Mouse (Mus musculus): ENCODE measurements around the gene Ucn2. TPM values are rescaled to one million over a fixed set of nuclear protein-coding genes. Genes with fewer than 3 reads are reported as not detected.

Ucn2 gene
- polyA plus RNA-seq, 1 experiment from 2014 or later, result not detected

GRCm38 (mm10) chr9:108970623-108971022 lies 15.2 kb upstream of the Ucn2 start:
- no peak for ATAC-seq (ENCODE audit: low read depth)
- Histone ChIP-seq H3K27ac (replicated peaks) (no peak overlapping the region), H3K4me1 (replicated peaks) (no peaks in the 10 kb centered on the region), H3K9me3 (no peaks in the 10 kb centered on the region), H3K9ac (no peak overlapping the region), H3K4me2 (no peak overlapping the region), H3K36me3 (no peaks in the 10 kb centered on the region), H3K27me3 (no peaks in the 10 kb centered on the region), H3K4me3 (no peak overlapping the region)
- 87% methylated on average over 8 of the region's 8 CpGs for WGBS

- H3K4me3 ChIP-seq, result no peak overlapping the region
- no peaks in the 10 kb centered on the region for H3K9me3 ChIP-seq
- H3K27ac ChIP-seq (replicated peaks), result no peak overlapping the region
- no peaks in the 10 kb centered on the region for H3K27me3 ChIP-seq
- no peak overlapping the region for H3K4me2 ChIP-seq
- 81% methylated on average over 9 of the region's 9 CpGs for WGBS
- no peaks in the 10 kb centered on the region for H3K4me1 ChIP-seq (replicated peaks)
- H3K36me3 ChIP-seq, result no peaks in the 10 kb centered on the region
- no peak for ATAC-seq (ENCODE audit: low read depth)
- no peak overlapping the region for H3K9ac ChIP-seq
Observed at GRCm38 (mm10) chr9:108976483-108976882, 9.3 kb upstream of the Ucn2 start.

- no peaks in the 10 kb centered on the region for H3K27me3 ChIP-seq
- no peak overlapping the region for H3K9ac ChIP-seq
- no peaks in the 10 kb centered on the region for H3K36me3 ChIP-seq
- no peaks in the 10 kb centered on the region for H3K9me3 ChIP-seq
- no peak overlapping the region for H3K4me3 ChIP-seq
- H3K27ac ChIP-seq (replicated peaks), result no peak overlapping the region
- ATAC-seq (ENCODE audit: low read depth), result no peak
- no peaks in the 10 kb centered on the region for H3K4me1 ChIP-seq (replicated peaks)
- no peak overlapping the region for H3K4me2 ChIP-seq
- WGBS, result 83% methylated on average over 7 of the region's 7 CpGs
Observed at GRCm38 (mm10) chr9:108977966-108978365, 7.8 kb upstream of the Ucn2 start.

GRCm38 (mm10) chr9:108982498-108982897 lies 3.3 kb upstream of the Ucn2 start:
- H3K4me1 ChIP-seq (replicated peaks), result no peaks in the 10 kb centered on the region
- no peak overlapping the region for H3K9ac ChIP-seq
- no peaks in the 10 kb centered on the region for H3K27me3 ChIP-seq

GRCm38 (mm10) chr9:108983209-108983608 lies 2.6 kb upstream of the Ucn2 start:
- 78% methylated on average over 9 of the region's 9 CpGs for WGBS
- no peak overlapping the region for H3K27ac ChIP-seq (replicated peaks)
- H3K27me3 ChIP-seq, result no peaks in the 10 kb centered on the region
- no peaks in the 10 kb centered on the region for H3K9me3 ChIP-seq
- no peak overlapping the region for H3K4me3 ChIP-seq
- no peak for ATAC-seq (ENCODE audit: low read depth)
- H3K36me3 ChIP-seq, result no peaks in the 10 kb centered on the region
- no peaks in the 10 kb centered on the region for H3K4me1 ChIP-seq (replicated peaks)
- no peak overlapping the region for H3K9ac ChIP-seq
- H3K4me2 ChIP-seq, result no peak overlapping the region

More at GRCm38 (mm10) chr9:108982498-108982897, 3.3 kb upstream of the Ucn2 start:
- no peak overlapping the region for H3K4me2 ChIP-seq
- no peak overlapping the region for H3K4me3 ChIP-seq
- WGBS, result 77% methylated on average over 8 of the region's 8 CpGs
- H3K9me3 ChIP-seq, result no peaks in the 10 kb centered on the region
- no peaks in the 10 kb centered on the region for H3K36me3 ChIP-seq
- no peak overlapping the region for H3K27ac ChIP-seq (replicated peaks)
- no peak for ATAC-seq (ENCODE audit: low read depth)

GRCm38 (mm10) chr9:108987704-108988350 lies 2.0 kb downstream of the Ucn2 start:
- no peak overlapping the region for H3K4me3 ChIP-seq
- ATAC-seq (ENCODE audit: low read depth), result no peak
- H3K36me3 ChIP-seq, result no peaks in the 10 kb centered on the region
- H3K27ac ChIP-seq (replicated peaks), result no peak overlapping the region
- no peaks in the 10 kb centered on the region for H3K9me3 ChIP-seq
- H3K4me1 ChIP-seq (replicated peaks), result peaks cover 15% of the 10 kb centered on the region
- WGBS, result 21% methylated on average over 15 of the region's 15 CpGs
- no peaks in the 10 kb centered on the region for H3K27me3 ChIP-seq
- no peak overlapping the region; the same call in 1 of the 2 replicates for H3K4me2 ChIP-seq
- no peak overlapping the region for H3K9ac ChIP-seq

- H3K4me1 ChIP-seq (replicated peaks), result peaks cover 20% of the 10 kb centered on the region
- no peak overlapping the region for H3K4me2 ChIP-seq
- ATAC-seq (ENCODE audit: low read depth), result no peak
- no peak overlapping the region for H3K27ac ChIP-seq (replicated peaks)
- no peaks in the 10 kb centered on the region for H3K9me3 ChIP-seq
- H3K27me3 ChIP-seq, result no peaks in the 10 kb centered on the region
- H3K9ac ChIP-seq, result no peak overlapping the region
- WGBS, result 85% methylated on average over 4 of the region's 4 CpGs
- H3K36me3 ChIP-seq, result no peaks in the 10 kb centered on the region
- H3K4me3 ChIP-seq, result no peak overlapping the region
Observed at GRCm38 (mm10) chr9:108989802-108990461, 4.1 kb downstream of the Ucn2 start.

- Histone ChIP-seq H3K27me3 (no peaks in the 10 kb centered on the region), H3K9ac (no peak overlapping the region), H3K36me3 (no peaks in the 10 kb centered on the region), H3K9me3 (no peaks in the 10 kb centered on the region), H3K4me2 (no peak overlapping the region), H3K27ac (replicated peaks) (no peak overlapping the region; the same call in 1 of the 2 replicates), H3K4me3 (no peak overlapping the region), H3K4me1 (replicated peaks) (peaks cover 25% of the 10 kb centered on the region)
- WGBS, result 83% methylated on average over 7 of the region's 7 CpGs
- ATAC-seq (ENCODE audit: low read depth), result no peak
Observed at GRCm38 (mm10) chr9:108990462-108990820, 4.6 kb downstream of the Ucn2 start.

- Histone ChIP-seq H3K9me3 (no peaks in the 10 kb centered on the region), H3K4me2 (peak within 1 kb of the TSS; percentile 71), H3K27me3 (no peaks in the 10 kb centered on the region), H3K4me3 (peak within 1 kb of the TSS; percentile 58), H3K27ac (replicated peaks) (peak within 1 kb of the TSS; percentile 85), H3K36me3 (no peaks in the 10 kb centered on the region), H3K9ac (peak within 1 kb of the TSS; percentile 83), H3K4me1 (replicated peaks) (peaks cover 31% of the 10 kb centered on the region)
- ATAC-seq (ENCODE audit: low read depth), result peak; percentile 95
- 1% methylated on average over 31 of the region's 31 CpGs for WGBS
Observed at GRCm38 (mm10) chr9:108991428-108992084, 5.7 kb downstream of the Ucn2 start, which contains the start of gene Pfkfb4. Gene Pfkfb4, plus strand, starts transcription at chr9:108991778.

GRCm38 (mm10) chr9:108992085-108992469 lies 6.3 kb downstream of the Ucn2 start:
- Histone ChIP-seq H3K9ac (peak overlapping the region; percentile 83), H3K36me3 (no peaks in the 10 kb centered on the region), H3K27ac (replicated peaks) (peak overlapping the region; percentile 70), H3K4me1 (replicated peaks) (peaks cover 31% of the 10 kb centered on the region), H3K27me3 (no peaks in the 10 kb centered on the region), H3K4me2 (peak overlapping the region; percentile 71), H3K4me3 (peak overlapping the region; percentile 58), H3K9me3 (no peaks in the 10 kb centered on the region)
- 14% methylated on average over 18 of the region's 18 CpGs for WGBS
- no peak; the same call in 1 of the 2 replicates for ATAC-seq (ENCODE audit: low read depth)

- ATAC-seq (ENCODE audit: low read depth), result no peak
- peak overlapping the region; percentile 71 for H3K4me2 ChIP-seq
- H3K9ac ChIP-seq, result peak overlapping the region; percentile 83; the same call in 1 of the 2 replicates
- no peaks in the 10 kb centered on the region for H3K27me3 ChIP-seq
- H3K36me3 ChIP-seq, result no peaks in the 10 kb centered on the region
- H3K27ac ChIP-seq (replicated peaks), result no peak overlapping the region
- peaks cover 31% of the 10 kb centered on the region for H3K4me1 ChIP-seq (replicated peaks)
- no peaks in the 10 kb centered on the region for H3K9me3 ChIP-seq
- H3K4me3 ChIP-seq, result peak overlapping the region; percentile 58
- WGBS, result 89% methylated on average over 9 of the region's 9 CpGs
Observed at GRCm38 (mm10) chr9:108992620-108993361, 7.0 kb downstream of the Ucn2 start.

- 78% methylated on average over 9 of the region's 9 CpGs for WGBS
- H3K27ac ChIP-seq (replicated peaks), result no peak overlapping the region
- no peak overlapping the region; the same call in 1 of the 2 replicates for H3K9ac ChIP-seq
- no peaks in the 10 kb centered on the region for H3K27me3 ChIP-seq
- no peak overlapping the region for H3K4me2 ChIP-seq
- H3K4me1 ChIP-seq (replicated peaks), result peaks cover 27% of the 10 kb centered on the region
- no peak for ATAC-seq (ENCODE audit: low read depth)
- H3K9me3 ChIP-seq, result no peaks in the 10 kb centered on the region
- no peaks in the 10 kb centered on the region for H3K36me3 ChIP-seq
- no peak overlapping the region for H3K4me3 ChIP-seq
Observed at GRCm38 (mm10) chr9:108996411-108996810, 10.6 kb downstream of the Ucn2 start.

All from neural tube, embryonic 13.5 days (tissue).